Mouse (Mus musculus) stomach, embryonic 15.5 days (tissue): ENCODE measurements around the gene Tox4. TPM values are rescaled to one million over a fixed set of nuclear protein-coding genes. Genes with fewer than 3 reads are reported as not detected.

Experiments
- ATAC-seq: fragments of 200-750 bp; cut with Nextera tagmentation; 2 replicates; pipeline ENCODE4 v1.8.0; 2017; ENCODE audit warnings: low read depth, moderate number of reproducible peaks, moderate TSS enrichment; ENCODE audit not compliant: insufficient read depth, low FRiP score
- H3K27ac ChIP-seq: fragments of 300-500 bp; sonication (generic); 2 replicates; pipeline ENCODE4 v1.5.1; 2015; ENCODE audit warnings: mild to moderate bottlenecking, inconsistent platforms
- H3K27me3 ChIP-seq: fragments of 300-500 bp; sonication (generic); replicated peaks from 2 replicates; pipeline ENCODE4 v1.6.1; 2015; ENCODE audit warnings: inconsistent platforms
- H3K36me3 ChIP-seq: fragments of 300-500 bp; sonication (generic); 2 replicates; pipeline ENCODE4 v1.6.1; 2015; ENCODE audit warnings: inconsistent platforms
- H3K4me1 ChIP-seq: fragments of 300-500 bp; sonication (generic); 2 replicates; pipeline ENCODE4 v1.6.1; 2015; ENCODE audit warnings: inconsistent platforms
- H3K4me2 ChIP-seq: fragments of 300-500 bp; sonication (generic); 2 replicates; pipeline ENCODE4 v1.6.1; 2015; ENCODE audit warnings: mild to moderate bottlenecking, inconsistent platforms
- H3K4me3 ChIP-seq: fragments of 300-500 bp; sonication (generic); replicated peaks from 2 replicates; pipeline ENCODE4 v1.5.1; 2015; ENCODE audit warnings: inconsistent platforms
- H3K9ac ChIP-seq: fragments of 300-500 bp; sonication (generic); 2 replicates; pipeline ENCODE4 v1.6.1; 2015; ENCODE audit warnings: inconsistent platforms
- H3K9me3 ChIP-seq: fragments of 300-500 bp; sonication (generic); 2 replicates; pipeline ENCODE4 v1.6.1; 2016; ENCODE audit warnings: inconsistent platforms
- WGBS: fragments of 180-500 bp; shearing (Covaris S2); methylation state at CpG from one replicate; pipeline ENCODE4 v1.1.7; 2015; 5-methylcytosine and 5-hydroxymethylcytosine counted together
- polyA plus RNA-seq: library from polyadenylated mRNA; unstranded; fragments of >200 nt; fragmentation: Nextera tagmentation; extraction: Ambion mirVana; gene quantifications from 2 replicates; pipeline ENCODE4 v1.2.1, GENCODE M21; 2015

Gene Tox4
- polyA plus RNA-seq = 35.5 and 43.1 TPM in 2 replicates

GRCm38 (mm10) chr14:52278932-52279746 lies at the start of gene Tox4, which contains the start of gene Rab2b:
Gene Tox4 (plus strand): TSS chr14:52279146.
Gene Rab2b (minus strand): TSS chr14:52279545.
- H3K4me2 ChIP-seq = peak within 1 kb of the TSS; percentile 65
- peak within 1 kb of the TSS; percentile 61 for H3K9ac ChIP-seq
- H3K36me3 ChIP-seq = no peaks in the 10 kb centered on the region
- ATAC-seq = peak; percentile 99
- H3K27ac ChIP-seq = peak within 1 kb of the TSS; percentile 89
- no peaks in the 10 kb centered on the region for H3K27me3 ChIP-seq
- under 1% methylated on average over 57 of the region's 66 CpGs for WGBS
- H3K4me1 ChIP-seq = 0 out of 2 replicates have a peak, but pooled peaks cover 3% of the 10 kb centered on the region
- H3K9me3 ChIP-seq = no peaks in the 10 kb centered on the region
- H3K4me3 ChIP-seq = peak within 1 kb of the TSS; percentile 94

DNA sequence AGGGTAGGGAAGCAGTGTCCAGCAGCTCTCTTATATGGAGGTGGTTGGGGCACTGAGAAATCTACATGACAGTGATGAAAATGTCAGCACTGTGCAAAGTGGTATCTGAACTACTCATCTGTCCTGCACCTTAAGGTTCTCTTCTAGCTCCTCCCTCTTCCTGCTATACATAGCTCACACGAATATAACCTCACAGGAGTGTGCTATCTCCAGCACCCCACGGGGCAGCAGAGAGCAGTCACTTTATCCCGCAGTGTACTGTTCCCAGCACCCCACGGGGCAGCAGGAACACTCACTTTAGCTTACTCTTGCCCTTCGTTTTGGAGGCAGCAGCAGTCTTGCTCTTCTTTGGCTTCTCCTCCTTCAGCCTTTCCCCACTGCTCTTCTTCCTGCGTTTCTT lies 46.7 kb upstream of the Tox4 start:
- no peak overlapping the region for H3K27ac ChIP-seq
- H3K4me1 ChIP-seq = no peaks in the 10 kb centered on the region
- no peak overlapping the region for H3K4me2 ChIP-seq
- H3K36me3 ChIP-seq = peaks cover 60% of the 10 kb centered on the region
- 87% methylated on average over 6 of the region's 6 CpGs for WGBS
- H3K4me3 ChIP-seq = no peak overlapping the region
- no peaks in the 10 kb centered on the region for H3K9me3 ChIP-seq
- no peak for ATAC-seq
- no peak overlapping the region for H3K9ac ChIP-seq
- no peaks in the 10 kb centered on the region for H3K27me3 ChIP-seq

GRCm38 (mm10) chr14:52235165-52235564 lies 43.8 kb upstream of the Tox4 start:
- Histone ChIP-seq H3K4me1 (no peaks in the 10 kb centered on the region), H3K36me3 (peaks cover 46% of the 10 kb centered on the region), H3K9ac (no peak overlapping the region), H3K27ac (no peak overlapping the region), H3K9me3 (no peaks in the 10 kb centered on the region), H3K27me3 (no peaks in the 10 kb centered on the region), H3K4me2 (no peak overlapping the region), H3K4me3 (no peak overlapping the region)
- ATAC-seq = no peak
- WGBS = 93% methylated on average over 7 of the region's 7 CpGs

DNA sequence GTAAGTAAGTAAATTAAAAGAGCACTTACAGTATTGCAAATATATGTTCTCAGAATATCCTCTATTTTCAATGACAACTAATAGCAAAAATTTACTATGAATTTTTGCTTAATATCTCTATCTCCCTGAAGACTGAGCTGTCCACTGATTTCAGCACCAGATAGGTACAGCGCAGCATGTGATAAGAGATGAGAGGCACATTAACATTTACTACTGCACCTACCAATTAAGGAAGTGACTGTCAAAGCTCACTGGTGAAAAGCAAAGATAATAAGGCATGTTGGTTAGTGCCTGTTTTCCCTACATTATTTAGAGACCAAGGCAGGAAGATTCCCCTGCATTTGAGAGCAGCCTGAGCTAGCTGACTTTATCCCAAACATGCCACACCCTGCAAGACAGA lies 42.7 kb upstream of the Tox4 start:
- Histone ChIP-seq H3K27ac (no peak overlapping the region), H3K4me2 (no peak overlapping the region), H3K4me3 (no peak overlapping the region), H3K36me3 (peaks cover 37% of the 10 kb centered on the region), H3K4me1 (no peaks in the 10 kb centered on the region), H3K9me3 (no peaks in the 10 kb centered on the region), H3K27me3 (no peaks in the 10 kb centered on the region), H3K9ac (no peak overlapping the region)
- no peak for ATAC-seq
- 96% methylated on average over 1 of the region's 1 CpGs for WGBS

DNA sequence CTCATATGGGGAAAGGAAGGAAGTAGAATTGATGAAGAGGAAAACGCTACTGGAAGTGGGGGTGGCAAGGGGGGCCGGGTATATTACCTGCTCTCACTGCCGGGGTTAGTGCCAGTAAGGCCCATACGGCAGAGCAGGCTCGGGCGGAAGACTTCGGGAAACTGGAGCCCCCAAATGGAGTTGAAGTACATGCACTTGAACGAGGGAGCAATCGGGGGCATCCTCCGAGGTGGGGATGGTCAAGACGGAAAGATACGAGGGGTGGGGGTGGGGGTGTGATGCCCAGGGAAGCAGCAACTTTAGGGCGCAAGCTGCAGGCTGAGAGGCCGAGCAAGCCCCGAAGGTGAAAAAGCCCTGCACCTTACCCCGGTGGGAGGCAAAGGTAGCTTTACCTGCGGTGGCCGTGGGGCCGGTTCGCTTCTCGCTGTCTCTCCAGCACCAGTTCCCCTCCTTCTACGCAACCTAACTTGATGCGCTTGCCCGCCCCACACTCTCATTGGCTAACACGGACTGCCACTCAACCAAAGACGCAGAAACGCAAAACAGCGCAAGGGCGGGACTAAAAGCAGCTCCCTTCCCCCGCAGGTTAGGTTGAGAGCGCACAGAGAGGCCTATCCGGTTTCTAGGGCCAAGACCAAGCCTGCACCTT lies 34.8 kb upstream of the Tox4 start:
- Histone ChIP-seq H3K4me2 (peak overlapping the region; percentile 88), H3K4me1 (peaks cover 8% of the 10 kb centered on the region; the same call in 1 of the 2 replicates), H3K4me3 (peak overlapping the region; percentile 87), H3K27ac (peak overlapping the region; percentile 84), H3K9ac (peak overlapping the region; percentile 80), H3K9me3 (no peaks in the 10 kb centered on the region), H3K36me3 (no peaks in the 10 kb centered on the region), H3K27me3 (no peaks in the 10 kb centered on the region)
- peak; percentile 99 for ATAC-seq
- under 1% methylated on average over 32 of the region's 32 CpGs for WGBS

DNA sequence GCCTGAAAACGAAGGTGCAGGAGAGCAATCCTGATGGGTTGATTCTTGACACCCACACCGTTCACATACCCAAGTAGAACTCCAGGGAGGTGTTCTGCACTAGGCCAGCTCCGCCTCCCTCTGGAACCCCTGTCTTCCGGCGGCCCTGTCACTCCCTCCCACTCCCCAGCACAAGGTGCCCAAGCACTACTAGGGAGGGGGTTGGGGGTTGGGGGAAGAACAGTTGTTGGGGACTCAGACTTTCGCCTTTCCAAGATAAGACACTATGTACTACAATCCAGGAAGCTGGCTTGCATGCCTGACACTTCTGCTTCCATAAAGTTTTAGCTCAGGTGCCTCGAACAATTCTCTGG lies 34.3 kb upstream of the Tox4 start:
- Histone ChIP-seq H3K4me1 (peaks cover 8% of the 10 kb centered on the region; the same call in 1 of the 2 replicates), H3K9me3 (no peaks in the 10 kb centered on the region), H3K9ac (peak overlapping the region; percentile 32; the same call in 1 of the 2 replicates), H3K4me2 (peak overlapping the region; percentile 88), H3K27me3 (no peaks in the 10 kb centered on the region), H3K36me3 (no peaks in the 10 kb centered on the region), H3K27ac (peak overlapping the region; percentile 84), H3K4me3 (peak overlapping the region; percentile 87)
- no peak for ATAC-seq
- 8% methylated on average over 7 of the region's 7 CpGs for WGBS

DNA sequence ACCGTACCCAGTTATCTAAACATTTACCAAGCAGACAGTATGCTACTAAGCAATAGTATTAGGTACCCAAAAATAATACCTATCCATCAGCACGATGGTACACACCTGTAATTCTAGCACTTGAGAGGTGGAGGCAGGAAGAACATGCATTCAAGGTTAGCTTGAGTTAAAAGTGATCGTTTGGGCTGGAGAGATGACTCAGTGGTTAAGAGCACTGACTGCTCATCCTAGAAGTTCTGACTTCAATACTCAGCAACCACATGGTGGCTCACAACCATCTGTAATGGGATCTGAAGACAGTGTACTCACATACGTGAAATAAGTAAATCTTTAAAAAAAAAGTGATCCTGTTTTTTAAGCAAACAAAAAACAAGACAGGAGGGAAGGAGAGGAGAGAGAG lies 32.8 kb upstream of the Tox4 start:
- Histone ChIP-seq H3K4me1 (peaks cover 8% of the 10 kb centered on the region; the same call in 1 of the 2 replicates), H3K36me3 (no peaks in the 10 kb centered on the region), H3K27ac (no peak overlapping the region), H3K9me3 (no peaks in the 10 kb centered on the region), H3K4me2 (no peak overlapping the region), H3K9ac (no peak overlapping the region), H3K27me3 (no peaks in the 10 kb centered on the region), H3K4me3 (no peak overlapping the region)
- no peak for ATAC-seq
- WGBS = 79% methylated on average over 4 of the region's 4 CpGs

DNA sequence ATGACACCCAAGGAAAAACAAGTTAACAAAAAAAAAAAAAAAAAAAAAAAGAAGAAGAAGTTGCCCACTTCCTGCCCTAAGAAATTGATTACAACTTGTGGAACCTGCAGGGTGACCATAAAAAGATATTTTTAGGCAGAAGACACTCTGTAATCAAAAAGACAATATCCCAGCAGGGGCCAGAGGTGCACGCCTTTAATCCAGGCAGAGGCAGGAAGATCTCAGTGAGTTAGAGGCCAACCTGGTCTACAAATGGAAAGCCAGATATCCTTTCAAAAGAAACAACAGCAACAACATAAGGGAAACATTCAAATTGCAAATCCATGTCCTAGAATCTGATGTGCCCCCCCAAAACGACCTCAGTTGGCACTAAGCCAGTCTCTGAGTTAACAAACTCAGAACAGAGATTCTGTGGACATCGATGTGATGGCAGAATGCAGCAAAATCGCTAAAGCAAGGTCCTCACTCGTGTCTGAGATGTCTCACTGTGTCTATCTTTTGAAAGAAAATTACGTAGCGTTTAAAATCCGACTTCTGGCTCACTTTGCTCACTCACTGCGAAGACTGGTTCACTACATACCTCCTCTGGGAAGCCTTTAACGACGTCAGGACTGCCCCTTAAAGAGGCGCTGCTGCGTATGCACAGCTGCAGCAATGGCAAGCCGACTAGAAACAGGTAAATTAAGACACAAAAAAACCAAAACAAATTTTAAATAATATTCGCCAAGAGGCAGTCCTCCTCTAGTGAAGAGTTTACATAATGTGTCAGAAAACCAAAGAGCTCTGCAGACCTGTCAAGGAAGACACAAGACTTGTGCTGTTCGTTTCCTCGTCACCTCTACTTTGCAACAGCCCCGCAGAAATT lies 22.4 kb upstream of the Tox4 start:
- Histone ChIP-seq H3K4me2 (peak overlapping the region; percentile 73), H3K36me3 (no peaks in the 10 kb centered on the region), H3K27me3 (no peaks in the 10 kb centered on the region), H3K9me3 (no peaks in the 10 kb centered on the region), H3K4me3 (peak overlapping the region; percentile 70), H3K27ac (peak overlapping the region; percentile 92), H3K4me1 (peaks cover 4% of the 10 kb centered on the region; the same call in 1 of the 2 replicates), H3K9ac (peak overlapping the region; percentile 70)
- WGBS = 5% methylated on average over 18 of the region's 18 CpGs
- ATAC-seq = no peak

- H3K27me3 ChIP-seq = no peaks in the 10 kb centered on the region
- H3K27ac ChIP-seq = peak within 1 kb of the TSS; percentile 92
- H3K4me2 ChIP-seq = peak within 1 kb of the TSS; percentile 73
- H3K4me1 ChIP-seq = peaks cover 4% of the 10 kb centered on the region; the same call in 1 of the 2 replicates
- under 1% methylated on average over 54 of the region's 54 CpGs for WGBS
- peak within 1 kb of the TSS; percentile 70 for H3K4me3 ChIP-seq
- peak; percentile 100 for ATAC-seq
- H3K9ac ChIP-seq = peak within 1 kb of the TSS; percentile 70
- no peaks in the 10 kb centered on the region for H3K9me3 ChIP-seq
- H3K36me3 ChIP-seq = no peaks in the 10 kb centered on the region
These were observed 21.3 kb upstream of the Tox4 start, which contains the start of gene Chd8 for GRCm38 (mm10) chr14:52257484-52258213. Gene Chd8 (minus strand): TSS chr14:52257780.

DNA sequence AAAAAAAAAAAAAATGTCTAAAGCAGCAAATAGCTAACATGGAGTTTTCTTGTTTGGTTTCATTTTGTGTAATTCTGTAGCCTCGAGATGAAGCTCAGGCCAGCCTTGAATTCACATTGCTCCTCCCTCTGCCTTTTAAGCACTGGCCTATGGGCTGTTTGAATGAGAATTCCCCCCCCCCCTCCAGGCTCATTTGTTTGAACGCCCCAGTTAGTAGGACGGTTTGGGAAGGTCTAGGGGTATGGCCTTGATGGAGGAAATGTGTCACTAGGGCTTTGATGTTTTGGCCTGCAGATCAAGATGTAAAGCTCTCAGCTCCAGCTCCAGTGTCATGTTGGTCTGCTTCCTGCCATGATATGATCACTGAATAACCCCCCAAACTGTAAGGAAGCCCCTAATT lies 6.2 kb upstream of the Tox4 start:
- Histone ChIP-seq H3K9me3 (no peaks in the 10 kb centered on the region), H3K27me3 (no peaks in the 10 kb centered on the region), H3K4me3 (no peak overlapping the region), H3K9ac (no peak overlapping the region), H3K27ac (no peak overlapping the region), H3K4me2 (no peak overlapping the region), H3K4me1 (no peaks in the 10 kb centered on the region), H3K36me3 (no peaks in the 10 kb centered on the region)
- no peak for ATAC-seq
- WGBS = 66% methylated on average over 3 of the region's 3 CpGs

- Histone ChIP-seq H3K4me2 (no peak overlapping the region), H3K4me1 (0 out of 2 replicates have a peak, but pooled peaks cover 3% of the 10 kb centered on the region), H3K27me3 (no peaks in the 10 kb centered on the region), H3K9me3 (no peaks in the 10 kb centered on the region), H3K36me3 (no peaks in the 10 kb centered on the region), H3K27ac (no peak overlapping the region), H3K9ac (no peak overlapping the region), H3K4me3 (no peak overlapping the region)
- 92% methylated on average over 4 of the region's 4 CpGs for WGBS
- no peak for ATAC-seq
These were observed 1.7 kb upstream of the Tox4 start for GRCm38 (mm10) chr14:52277210-52277609.
